Mouse (Mus musculus): ENCODE data around the gene Lrrc73. TPM values are rescaled to one million over a fixed set of nuclear protein-coding genes. Genes with fewer than 3 reads are reported as not detected.
A peak's percentile ranks its signal among the peaks of the same experiment; 100 is the strongest.

Lrrc73 gene
- polyA plus RNA-seq, 1 experiment: 31.1 TPM

DNA sequence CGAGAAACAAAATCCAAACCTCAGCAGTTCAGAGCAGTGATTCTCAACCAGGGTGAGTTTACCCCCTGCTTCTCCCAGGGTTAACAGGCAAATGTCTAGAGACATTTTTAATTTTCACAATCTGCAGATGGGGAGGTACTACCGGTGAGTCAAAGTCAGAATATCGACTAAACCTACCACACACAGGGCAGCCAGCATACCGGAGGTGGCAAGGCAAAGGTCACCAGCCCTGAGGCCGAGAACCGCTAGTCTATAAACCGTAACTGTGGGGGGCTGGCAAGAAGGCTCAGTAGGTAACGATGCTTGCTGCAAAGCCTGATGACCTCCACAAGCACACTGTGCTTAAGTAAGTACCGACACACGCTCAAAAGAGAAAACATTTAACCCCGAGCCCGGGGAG lies 12.2 kb downstream of the Lrrc73 start:
- TF ChIP-seq POLR2A (IDR thresholded peaks at IDR 0.05; ENCODE audit: borderline replicate concordance, extremely low read depth, insufficient read depth, insufficient read length, poor library complexity, severe bottlenecking) (no peak), CTCF (IDR thresholded peaks at IDR 0.05; ENCODE audit: borderline replicate concordance, extremely low read depth, insufficient read depth, insufficient read length) (no peak)
- DNase-seq (ENCODE audit: low read depth): no peak

DNA sequence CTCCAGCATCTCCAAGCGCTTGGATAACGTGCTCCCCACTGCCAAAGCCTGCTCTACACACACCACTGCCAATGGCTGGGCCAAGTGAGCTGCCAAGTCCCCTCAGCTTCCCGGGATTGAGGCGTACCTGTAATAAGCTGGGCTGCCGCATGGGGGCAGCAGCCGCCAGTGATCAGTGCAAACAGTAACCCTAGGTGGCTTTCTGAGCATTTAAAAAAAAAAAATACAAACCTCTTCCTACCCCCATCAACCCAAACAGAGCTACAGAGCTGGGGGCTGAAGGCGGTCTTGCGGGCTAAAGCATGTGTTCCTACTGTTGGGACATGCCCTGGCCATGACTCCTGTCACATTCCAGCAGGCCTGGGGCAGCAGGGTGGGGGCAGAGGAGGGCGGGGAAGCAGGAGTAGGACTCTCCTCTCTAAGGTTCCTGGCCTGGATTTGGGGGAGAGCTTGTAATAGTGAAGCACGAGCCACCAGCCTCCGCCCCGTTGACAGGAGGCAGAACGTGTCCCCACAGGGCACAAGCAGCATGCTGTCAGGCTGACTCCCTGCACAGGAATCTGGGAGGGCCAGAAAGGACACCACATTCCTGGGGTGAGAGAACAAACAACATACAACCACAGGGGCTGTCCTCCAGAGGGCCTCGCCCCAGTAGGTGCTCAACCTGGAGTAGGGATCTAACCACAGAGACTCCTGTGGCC lies 12.7 kb downstream of the Lrrc73 start:
- DNase-seq (ENCODE audit: low read depth): peak; percentile 90
- TF ChIP-seq POLR2A (IDR thresholded peaks at IDR 0.05; ENCODE audit: borderline replicate concordance, extremely low read depth, insufficient read depth, insufficient read length, poor library complexity, severe bottlenecking): no peak
- peak; percentile 94 for TF ChIP-seq CTCF (IDR thresholded peaks at IDR 0.05; ENCODE audit: borderline replicate concordance, extremely low read depth, insufficient read depth, insufficient read length)

DNA sequence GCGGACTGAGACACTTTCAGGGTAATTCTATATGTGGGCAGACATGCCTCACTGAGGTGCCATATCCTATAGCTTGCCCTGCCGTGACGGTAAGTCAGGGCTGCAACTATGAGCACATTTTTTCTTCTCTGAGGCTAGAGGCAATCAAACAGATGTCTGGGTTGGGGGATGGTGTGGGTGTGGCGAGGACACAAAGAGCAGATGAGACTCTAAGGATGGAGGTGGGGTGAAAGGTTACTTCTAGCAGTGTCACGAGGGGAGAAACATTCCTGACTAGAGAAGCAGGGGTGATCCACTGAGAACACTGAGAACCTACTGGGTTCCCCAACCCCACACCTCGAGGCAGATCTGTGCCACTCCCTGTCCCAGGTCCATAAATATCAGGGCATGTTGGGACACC lies 13.7 kb downstream of the Lrrc73 start:
- TF ChIP-seq CTCF (IDR thresholded peaks at IDR 0.05; ENCODE audit: borderline replicate concordance, extremely low read depth, insufficient read depth, insufficient read length) (no peak), POLR2A (IDR thresholded peaks at IDR 0.05; ENCODE audit: borderline replicate concordance, extremely low read depth, insufficient read depth, insufficient read length, poor library complexity, severe bottlenecking) (no peak)
- no peak for DNase-seq (ENCODE audit: low read depth)

DNA sequence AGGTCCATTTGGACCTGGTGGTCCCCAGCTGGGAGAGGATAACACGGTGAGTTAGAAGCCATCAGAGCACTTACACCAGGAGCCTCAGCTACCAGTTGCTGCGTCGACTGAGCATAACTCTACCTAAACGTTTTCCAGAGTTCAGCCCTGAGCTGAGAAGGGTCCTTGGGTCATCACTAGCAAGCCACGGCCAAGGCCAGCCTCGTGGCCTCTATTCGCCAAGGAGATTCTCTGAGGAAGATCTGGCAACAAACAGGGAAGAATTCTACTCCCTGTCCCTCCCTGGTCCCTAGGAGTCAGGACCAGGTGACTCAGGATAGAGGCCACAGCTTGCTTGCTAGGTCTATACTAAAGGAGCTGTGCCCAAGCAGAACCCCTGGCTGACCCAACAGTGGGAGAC lies 14.2 kb downstream of the Lrrc73 start:
- no peak for DNase-seq (ENCODE audit: low read depth)

DNA sequence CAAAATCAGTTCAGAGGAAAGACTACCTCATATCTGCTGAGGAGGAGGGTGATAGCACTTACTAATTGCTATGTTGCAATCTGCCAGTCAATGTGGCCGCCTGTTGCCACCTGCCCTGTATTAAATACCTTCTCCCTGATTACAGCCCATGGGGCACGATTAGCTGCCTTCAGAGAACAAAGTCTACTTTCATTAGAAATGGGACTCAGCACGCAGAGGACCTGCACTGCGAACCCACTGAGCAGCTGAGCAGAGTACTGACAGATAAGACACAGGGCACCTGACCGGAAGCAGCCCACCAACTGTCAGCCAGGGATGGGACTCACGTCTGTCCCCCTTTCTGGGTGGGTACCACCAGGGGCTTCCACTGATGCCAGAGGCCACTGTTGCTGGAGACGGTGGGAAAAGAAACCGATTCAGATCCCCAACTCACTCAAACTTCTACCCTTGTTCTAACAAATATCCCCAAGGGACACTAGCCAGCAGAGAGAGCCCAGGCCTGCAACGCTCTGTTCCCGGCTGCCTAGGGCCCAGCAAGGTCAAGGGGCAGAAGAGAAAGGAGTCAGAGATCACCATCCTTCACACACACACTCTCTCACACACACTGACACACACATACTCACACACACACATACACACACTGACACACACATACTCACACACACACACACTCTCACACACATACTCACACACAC lies 14.8 kb downstream of the Lrrc73 start:
- no peak for DNase-seq (ENCODE audit: low read depth)
- TF ChIP-seq POLR2A (IDR thresholded peaks at IDR 0.05; ENCODE audit: borderline replicate concordance, extremely low read depth, insufficient read depth, insufficient read length, poor library complexity, severe bottlenecking): no peak

More for the DNA sequence above, 14.2 kb downstream of the Lrrc73 start:
- TF ChIP-seq CTCF (IDR thresholded peaks at IDR 0.05; ENCODE audit: borderline replicate concordance, extremely low read depth, insufficient read depth, insufficient read length) (no peak), POLR2A (IDR thresholded peaks at IDR 0.05; ENCODE audit: borderline replicate concordance, extremely low read depth, insufficient read depth, insufficient read length, poor library complexity, severe bottlenecking) (no peak)

DNA sequence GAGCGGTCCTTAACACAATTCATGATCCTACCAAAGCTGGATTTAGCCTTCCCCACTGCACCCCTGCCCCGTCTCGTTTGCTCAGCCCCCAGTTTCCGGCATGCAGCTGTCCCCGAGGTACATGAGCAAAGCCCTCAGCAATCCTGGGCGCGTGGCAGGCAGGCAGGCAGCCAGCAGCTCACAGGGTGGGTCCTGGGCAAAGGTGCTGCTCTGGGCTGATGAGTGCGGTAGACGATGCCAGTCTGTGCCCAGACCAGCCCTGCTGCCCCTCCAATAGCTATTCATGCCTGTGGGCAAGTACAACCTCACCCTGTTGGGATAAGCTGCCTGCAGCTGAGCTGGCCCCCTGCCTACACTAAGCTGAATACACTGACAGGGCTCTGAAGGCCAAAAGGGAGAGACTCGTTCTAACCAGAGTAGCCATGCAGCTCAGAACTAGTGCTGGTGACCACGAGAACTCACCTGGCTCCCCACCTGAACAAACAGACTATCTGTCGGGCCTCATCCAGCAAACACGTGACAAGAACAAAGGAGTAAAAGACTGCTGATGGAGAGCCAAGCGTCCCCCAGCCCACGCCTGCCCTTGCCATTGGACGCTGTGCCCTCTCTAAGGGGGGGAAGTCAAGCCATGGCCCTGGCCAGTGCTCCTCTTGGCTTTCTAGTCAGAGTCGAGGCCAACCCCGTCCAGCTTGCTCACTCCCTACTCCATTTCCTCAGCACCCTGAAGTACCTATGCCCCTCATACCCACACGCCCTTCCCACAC lies 16.6 kb downstream of the Lrrc73 start:
- no peak for DNase-seq (ENCODE audit: low read depth)

DNA sequence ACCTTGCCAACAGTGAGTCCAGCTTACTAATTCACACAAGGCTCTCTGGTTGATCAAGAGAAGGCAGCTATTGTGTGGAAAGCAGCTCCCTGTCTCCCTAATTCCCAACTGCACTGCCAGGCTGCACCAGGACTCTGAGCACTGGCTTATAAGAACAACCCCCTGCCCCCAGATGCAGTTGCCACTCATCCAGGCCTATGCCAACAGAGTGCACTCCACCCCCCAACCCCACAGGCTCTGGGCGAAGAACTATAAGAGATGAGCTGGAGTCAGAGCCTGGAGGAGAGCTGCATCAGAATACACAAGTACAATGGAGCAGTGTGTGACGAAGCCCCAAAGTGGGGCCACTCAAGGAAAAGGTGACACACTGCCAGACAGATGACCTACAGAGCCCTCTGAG lies 18.7 kb downstream of the Lrrc73 start:
- no peak for DNase-seq (ENCODE audit: low read depth)
- TF ChIP-seq POLR2A (IDR thresholded peaks at IDR 0.05; ENCODE audit: borderline replicate concordance, extremely low read depth, insufficient read depth, insufficient read length, poor library complexity, severe bottlenecking): no peak
- TF ChIP-seq CTCF (IDR thresholded peaks at IDR 0.05; ENCODE audit: borderline replicate concordance, extremely low read depth, insufficient read depth, insufficient read length): no peak

More for the DNA sequence above, 16.6 kb downstream of the Lrrc73 start:
- TF ChIP-seq CTCF (IDR thresholded peaks at IDR 0.05; ENCODE audit: borderline replicate concordance, extremely low read depth, insufficient read depth, insufficient read length): no peak
- no peak for TF ChIP-seq POLR2A (IDR thresholded peaks at IDR 0.05; ENCODE audit: borderline replicate concordance, extremely low read depth, insufficient read depth, insufficient read length, poor library complexity, severe bottlenecking)

DNA sequence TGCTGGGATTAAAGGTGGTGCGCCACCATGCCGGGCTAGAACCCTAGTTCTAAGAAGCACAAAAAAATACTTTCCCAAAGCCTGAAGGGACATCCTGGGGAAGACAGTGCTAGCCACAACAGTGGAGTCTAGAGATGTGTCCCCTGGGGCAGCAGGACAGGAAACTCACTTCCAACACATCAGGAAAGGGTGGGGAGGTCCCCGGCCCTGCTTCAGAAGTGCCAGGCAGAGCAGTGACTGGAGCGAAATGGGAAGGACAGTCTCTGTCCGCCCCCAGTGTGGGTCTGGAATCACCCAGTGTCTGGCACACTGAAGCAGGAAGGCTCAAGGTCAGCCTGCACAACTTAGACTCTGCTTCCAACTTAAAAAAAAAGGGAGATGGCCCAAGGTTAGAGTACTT lies 19.3 kb downstream of the Lrrc73 start:
- DNase-seq (ENCODE audit: low read depth): no peak
- TF ChIP-seq POLR2A (IDR thresholded peaks at IDR 0.05; ENCODE audit: borderline replicate concordance, extremely low read depth, insufficient read depth, insufficient read length, poor library complexity, severe bottlenecking): no peak

DNA sequence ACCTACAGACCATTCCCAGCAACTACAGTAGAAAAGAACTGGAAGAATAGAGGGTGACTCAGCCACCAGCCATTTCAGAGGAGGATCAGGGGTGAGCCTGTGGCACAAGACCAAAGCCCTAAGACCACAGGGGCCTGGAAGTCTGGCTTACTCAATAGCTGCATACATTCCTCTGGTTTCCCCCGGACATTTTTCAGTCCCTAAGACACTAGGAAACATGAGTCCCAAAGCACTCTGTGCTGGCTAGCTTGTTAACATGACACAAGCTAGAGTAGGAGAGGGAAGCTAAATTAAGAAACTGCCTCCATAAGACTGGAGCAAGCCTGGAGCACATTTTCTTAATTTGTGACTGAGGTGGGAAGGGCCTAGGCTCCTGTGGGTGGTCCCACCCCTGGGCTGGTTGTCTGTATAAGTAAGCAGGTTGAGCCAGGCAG lies 20.5 kb downstream of the Lrrc73 start:
- no peak for DNase-seq (ENCODE audit: low read depth)
- TF ChIP-seq CTCF (IDR thresholded peaks at IDR 0.05; ENCODE audit: borderline replicate concordance, extremely low read depth, insufficient read depth, insufficient read length) (no peak), POLR2A (IDR thresholded peaks at IDR 0.05; ENCODE audit: borderline replicate concordance, extremely low read depth, insufficient read depth, insufficient read length, poor library complexity, severe bottlenecking) (no peak)

DNA sequence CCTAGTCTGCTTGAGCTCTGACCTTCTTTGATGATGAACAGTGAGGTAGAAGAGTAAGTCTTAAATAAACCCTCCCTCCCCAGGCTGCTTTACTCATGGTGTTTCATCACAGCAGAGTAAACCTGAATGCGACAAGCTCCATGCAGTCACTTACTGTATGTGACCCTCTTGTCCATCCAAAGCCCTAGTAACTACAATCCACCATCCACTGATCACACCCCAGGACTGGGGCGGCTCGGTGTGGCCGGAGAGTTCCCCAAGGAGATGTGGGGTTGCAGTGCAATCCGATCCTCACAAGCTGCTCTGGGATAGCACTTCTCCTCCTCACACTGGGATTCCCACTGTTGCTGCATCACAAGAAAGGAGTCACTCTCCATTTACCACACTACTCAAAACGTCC lies 21.1 kb downstream of the Lrrc73 start:
- DNase-seq (ENCODE audit: low read depth): no peak
- TF ChIP-seq POLR2A (IDR thresholded peaks at IDR 0.05; ENCODE audit: borderline replicate concordance, extremely low read depth, insufficient read depth, insufficient read length, poor library complexity, severe bottlenecking): no peak
- no peak for TF ChIP-seq CTCF (IDR thresholded peaks at IDR 0.05; ENCODE audit: borderline replicate concordance, extremely low read depth, insufficient read depth, insufficient read length)

DNA sequence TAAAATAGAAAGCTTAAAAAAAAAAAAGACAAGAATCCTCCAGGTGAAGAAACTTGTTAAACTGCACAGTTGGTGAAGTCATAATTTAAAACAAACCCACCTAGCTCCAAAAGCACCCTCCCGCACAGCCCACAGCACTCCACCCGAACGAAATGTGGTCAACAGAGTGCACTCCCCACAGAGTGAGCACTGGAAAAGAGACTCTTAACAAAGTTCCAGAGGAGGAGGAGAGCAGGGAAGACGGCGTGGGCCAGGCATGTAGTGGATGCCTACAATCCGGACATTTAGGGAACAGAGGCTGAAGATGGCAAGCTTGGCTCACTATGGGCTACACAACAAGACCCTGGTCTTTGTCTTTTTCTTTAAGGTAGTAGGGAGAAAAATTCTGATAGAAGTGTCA lies 21.7 kb downstream of the Lrrc73 start:
- TF ChIP-seq CTCF (IDR thresholded peaks at IDR 0.05; ENCODE audit: borderline replicate concordance, extremely low read depth, insufficient read depth, insufficient read length): no peak
- TF ChIP-seq POLR2A (IDR thresholded peaks at IDR 0.05; ENCODE audit: borderline replicate concordance, extremely low read depth, insufficient read depth, insufficient read length, poor library complexity, severe bottlenecking): no peak

More for the DNA sequence above, 21.7 kb downstream of the Lrrc73 start:
- DNase-seq (ENCODE audit: low read depth): no peak

Measured in brain, embryonic 14.5 days (tissue).